Mouse (Mus musculus) monocyte, adult 59 days (primary cell): ENCODE measurements around the gene Gm21731. TPM values are rescaled to one million over a fixed set of nuclear protein-coding genes. Genes with fewer than 3 reads are reported as not detected.

Experiments
- total RNA-seq, 2 experiments: library from RNA; stranded (reverse); gene quantifications; one replicate each; pipeline ENCODE4 v1.2.4; 2023

Gene Gm21731
- not detected for total RNA-seq

GRCm38 (mm10) chr13:120238811-120239210, at the start of gene Gm21731:
Gene Gm21731, plus strand, starts transcription at chr13:120239111.

GRCm38 (mm10) chr13:120215847-120216246, 23.1 kb upstream of the Gm21731 start, which contains the start of gene Gm21762:
Gene Gm21762, minus strand, starts transcription at chr13:120215947.

GRCm38 (mm10) chr13:120262870-120263269, 24.0 kb downstream of the Gm21731 start, which contains the start of gene AF067061:
Gene AF067061, plus strand, starts transcription at chr13:120263114.

Other genes with a start within 250 kb of the Gm21731 start
- gene Gm36079, start 212.1 kb upstream of the Gm21731 start, total RNA-seq: 1 to 10 TPM; 1.6 to 2.9 TPM
- gene Gm21188, start 186.9 kb upstream of the Gm21731 start, total RNA-seq: 100 to 1,000 TPM; 140 to 176 TPM
- not detected for gene Gm20767, start 98.9 kb upstream of the Gm21731 start, total RNA-seq
- gene Gm21818, start 66.7 kb upstream of the Gm21731 start, total RNA-seq: not detected
- gene Gm21762, start 23.2 kb upstream of the Gm21731 start, total RNA-seq: not detected
- not detected for gene AF067061, start 24.0 kb downstream of the Gm21731 start, total RNA-seq
- 10 to 100 TPM; 10.2 to 13.1 TPM for gene BC147527, start 61.3 kb downstream of the Gm21731 start, total RNA-seq
- not detected for gene Tcstv3, start 77.8 kb downstream of the Gm21731 start, total RNA-seq